Mouse (Mus musculus) hindbrain, postnatal 0 days (tissue): ENCODE results near the gene Gm10959. TPM values are rescaled to one million over a fixed set of nuclear protein-coding genes. Genes with fewer than 3 reads are reported as not detected.

Experiments
- ATAC-seq: fragments of 200-750 bp; cut with Nextera tagmentation; 2 replicates; pipeline ENCODE4 v1.8.0; 2017; ENCODE audit warnings: mild to moderate bottlenecking, moderate TSS enrichment, moderate library complexity
- DNase-seq: peaks from one replicate; pipeline ENCODE4 v3.0.0-alpha.2; 2015; ENCODE audit warnings: low spot score
- H3K27ac ChIP-seq: fragments of 300-500 bp; sonication (generic); 2 replicates; pipeline ENCODE4 v1.5.1; 2014; ENCODE audit warnings: mild to moderate bottlenecking
- H3K27me3 ChIP-seq: fragments of 300-500 bp; sonication (generic); 2 replicates; pipeline ENCODE4 v1.6.1; 2014; ENCODE audit warnings: low read length, mixed read lengths; ENCODE audit not compliant: insufficient read depth
- H3K36me3 ChIP-seq: fragments of 300-500 bp; sonication (generic); 2 replicates; pipeline ENCODE4 v1.6.1; 2014; ENCODE audit warnings: low read length, mixed read lengths; ENCODE audit not compliant: insufficient read depth
- H3K4me1 ChIP-seq: fragments of 300-500 bp; sonication (generic); 2 replicates; pipeline ENCODE4 v1.6.1; 2014; ENCODE audit warnings: antibody characterized with exemption, low read length, mixed read lengths; ENCODE audit not compliant: insufficient read depth
- H3K4me2 ChIP-seq: fragments of 300-500 bp; sonication (generic); 2 replicates; pipeline ENCODE4 v1.6.1; 2014; ENCODE audit warnings: low read depth, mild to moderate bottlenecking, low read length, moderate library complexity, mixed read lengths
- H3K4me3 ChIP-seq: fragments of 300-500 bp; sonication (generic); 2 replicates; pipeline ENCODE4 v1.5.1; 2014; ENCODE audit warnings: low read length
- H3K9ac ChIP-seq: fragments of 300-500 bp; sonication (generic); replicated peaks from 2 replicates; pipeline ENCODE4 v1.6.1; 2014; ENCODE audit warnings: mild to moderate bottlenecking, low read length, moderate library complexity, mixed read lengths
- H3K9me3 ChIP-seq: fragments of 300-500 bp; sonication (generic); 2 replicates; pipeline ENCODE4 v1.6.1; 2016; ENCODE audit warnings: low read length, mixed read lengths
- CTCF ChIP-seq: IDR thresholded peaks from 2 replicates; pipeline ENCODE4 v1.5.1; 2016; ENCODE audit warnings: antibody characterized with exemption, control low read depth, low read depth
- WGBS: fragments of 180-500 bp; shearing (Covaris S2); extraction: QIAGEN DNeasy Blood & Tissue Kit; methylation state at CpG from one replicate; pipeline ENCODE4 v1.1.7; 2014; 5-methylcytosine and 5-hydroxymethylcytosine counted together
- polyA plus RNA-seq: library from polyadenylated mRNA; unstranded; fragments of >200 nt; fragmentation: Nextera tagmentation; extraction: Ambion mirVana; gene quantifications from 2 replicates; pipeline ENCODE4 v1.2.1, GENCODE M21; 2015
- total RNA-seq: library from RNA; depleted of rRNA; stranded (reverse); fragments of >200 nt; gene quantifications from 2 replicates; pipeline ENCODE4 v1.2.3, GENCODE M21; 2014

The Gm10959 gene
- total and polyA plus RNA-seq, 2 experiments from 2014 or later, result not detected

GRCm38 (mm10) chr3:122918672-122919071 is 488 bp downstream of the Gm10959 start:
- Histone ChIP-seq H3K4me1 (no peaks in the 10 kb centered on the region), H3K4me3 (no peak overlapping the region), H3K4me2 (no peak overlapping the region), H3K27ac (no peak overlapping the region), H3K27me3 (no peaks in the 10 kb centered on the region), H3K9me3 (no peaks in the 10 kb centered on the region), H3K36me3 (no peaks in the 10 kb centered on the region), H3K9ac (no peak overlapping the region)
- no peak for ATAC-seq
- TF ChIP-seq CTCF, result no peak
- no peak for DNase-seq
- 67% methylated on average over 2 of the region's 2 CpGs for WGBS

- ATAC-seq (no peak), DNase-seq (no peak)
- Histone ChIP-seq H3K36me3 (no peaks in the 10 kb centered on the region), H3K27me3 (no peaks in the 10 kb centered on the region), H3K9me3 (no peaks in the 10 kb centered on the region), H3K27ac (no peak overlapping the region), H3K9ac (no peak overlapping the region), H3K4me3 (no peak overlapping the region), H3K4me2 (no peak overlapping the region), H3K4me1 (no peaks in the 10 kb centered on the region)
- no peak for TF ChIP-seq CTCF
- 91% methylated on average over 6 of the region's 6 CpGs for WGBS
Measured at GRCm38 (mm10) chr3:122916191-122916680, 2.9 kb downstream of the Gm10959 start.

GRCm38 (mm10) chr3:122915493-122915892 is 3.7 kb downstream of the Gm10959 start:
- no peak overlapping the region for H3K9ac ChIP-seq
- no peak for DNase-seq
- H3K36me3 ChIP-seq, result no peaks in the 10 kb centered on the region
- no peaks in the 10 kb centered on the region for H3K4me1 ChIP-seq
- no peaks in the 10 kb centered on the region for H3K9me3 ChIP-seq
- H3K4me2 ChIP-seq, result no peak overlapping the region
- H3K27ac ChIP-seq, result no peak overlapping the region
- TF ChIP-seq CTCF, result no peak
- H3K4me3 ChIP-seq, result no peak overlapping the region
- H3K27me3 ChIP-seq, result no peaks in the 10 kb centered on the region
- ATAC-seq, result no peak
- WGBS, result 91% methylated on average over 5 of the region's 5 CpGs

- H3K4me1 ChIP-seq, result no peaks in the 10 kb centered on the region
- H3K4me3 ChIP-seq, result no peak overlapping the region
- TF ChIP-seq CTCF, result no peak
- no peak overlapping the region for H3K4me2 ChIP-seq
- H3K9me3 ChIP-seq, result no peaks in the 10 kb centered on the region
- H3K36me3 ChIP-seq, result no peaks in the 10 kb centered on the region
- DNase-seq (no peak), ATAC-seq (no peak)
- no peak overlapping the region for H3K9ac ChIP-seq
- H3K27ac ChIP-seq, result no peak overlapping the region
- no peaks in the 10 kb centered on the region for H3K27me3 ChIP-seq
- WGBS, result 73% methylated on average over 2 of the region's 2 CpGs
Measured at GRCm38 (mm10) chr3:122907841-122908240, 11.3 kb downstream of the Gm10959 start.

- ATAC-seq, result peak; percentile 53; the same call in 1 of the 2 replicates
- Histone ChIP-seq H3K4me1 (no peaks in the 10 kb centered on the region), H3K9me3 (no peaks in the 10 kb centered on the region), H3K27me3 (no peaks in the 10 kb centered on the region), H3K4me3 (no peak overlapping the region), H3K27ac (no peak overlapping the region), H3K36me3 (no peaks in the 10 kb centered on the region), H3K9ac (no peak overlapping the region), H3K4me2 (no peak overlapping the region)
- peak; percentile 89 for TF ChIP-seq CTCF
- DNase-seq, result peak; percentile 84
- 47% methylated on average over 12 of the region's 12 CpGs for WGBS
Measured at GRCm38 (mm10) chr3:122903746-122904433, 15.3 kb downstream of the Gm10959 start.

GRCm38 (mm10) chr3:122898254-122898653 is 20.9 kb downstream of the Gm10959 start:
- ATAC-seq (no peak), DNase-seq (no peak)
- no peak for TF ChIP-seq CTCF
- Histone ChIP-seq H3K4me3 (no peak overlapping the region), H3K4me2 (no peak overlapping the region), H3K9me3 (no peaks in the 10 kb centered on the region), H3K4me1 (no peaks in the 10 kb centered on the region), H3K9ac (no peak overlapping the region), H3K27me3 (no peaks in the 10 kb centered on the region), H3K27ac (no peak overlapping the region), H3K36me3 (no peaks in the 10 kb centered on the region)
- WGBS, result 64% methylated on average over 6 of the region's 6 CpGs

GRCm38 (mm10) chr3:122895189-122895731 is 23.9 kb downstream of the Gm10959 start:
- no peak for ATAC-seq
- no peak overlapping the region for H3K4me2 ChIP-seq
- H3K4me1 ChIP-seq, result no peaks in the 10 kb centered on the region
- no peak for TF ChIP-seq CTCF
- no peaks in the 10 kb centered on the region for H3K9me3 ChIP-seq
- no peak for DNase-seq
- no peak overlapping the region for H3K4me3 ChIP-seq
- WGBS, result 87% methylated on average over 11 of the region's 11 CpGs
- no peak overlapping the region for H3K9ac ChIP-seq
- no peaks in the 10 kb centered on the region for H3K36me3 ChIP-seq
- no peaks in the 10 kb centered on the region for H3K27me3 ChIP-seq
- no peak overlapping the region for H3K27ac ChIP-seq
